Mouse (Mus musculus) bone marrow, adult 2 months (tissue): ENCODE results near the gene Ptger3. TPM values are rescaled to one million over a fixed set of nuclear protein-coding genes. Genes with fewer than 3 reads are reported as not detected.
A peak's percentile ranks its signal among the peaks of the same experiment; 100 is the strongest.

Experiments
- H3K27ac ChIP-seq: fragments of 200-500 bp; 2 replicates; pipeline ENCODE4 v1.5.1; 2012; ENCODE audit warnings: low read depth, mild to moderate bottlenecking, control low read depth, inconsistent platforms, low read length; ENCODE audit not compliant: control insufficient read depth, poor library complexity, insufficient read depth
- H3K4me1 ChIP-seq: fragments of 200-500 bp; 2 replicates; pipeline ENCODE4 v1.6.1; 2011; ENCODE audit warnings: low read length; ENCODE audit not compliant: control insufficient read depth, insufficient read depth
- H3K4me3 ChIP-seq: fragments of 200-500 bp; replicated peaks from 2 replicates; pipeline ENCODE3; 2011; ENCODE audit warnings: mild to moderate bottlenecking, low read depth, low read length, control low read depth; ENCODE audit not compliant: control insufficient read depth
- CTCF ChIP-seq: fragments of 200-500 bp; IDR thresholded peaks from 2 replicates; pipeline ENCODE4 v1.5.1; 2011; ENCODE audit warnings: low read length, control low read depth; ENCODE audit not compliant: control insufficient read depth, insufficient read depth
- POLR2A ChIP-seq: fragments of 200-500 bp; IDR thresholded peaks from 2 replicates; pipeline ENCODE4 v1.6.1; 2011; ENCODE audit warnings: low read depth, mild to moderate bottlenecking, control low read depth, low read length, borderline replicate concordance; ENCODE audit not compliant: control insufficient read depth
- WGBS: fragments of 180-500 bp; shearing (Covaris S2); methylation state at CpG from one replicate; pipeline ENCODE4 v1.1.7; 2018; 5-methylcytosine and 5-hydroxymethylcytosine counted together
- polyA plus RNA-seq: library from polyadenylated mRNA; stranded (reverse); fragments of >200 nt; gene quantifications from 2 replicates; pipeline ENCODE4 v1.2.4, GENCODE M21; 2011; ENCODE audit warnings: low replicate concordance; ENCODE audit not compliant: missing spikeins, insufficient read depth, insufficient read length

Ptger3 gene
- polyA plus RNA-seq, 1 experiment, result 4.8 TPM

DNA sequence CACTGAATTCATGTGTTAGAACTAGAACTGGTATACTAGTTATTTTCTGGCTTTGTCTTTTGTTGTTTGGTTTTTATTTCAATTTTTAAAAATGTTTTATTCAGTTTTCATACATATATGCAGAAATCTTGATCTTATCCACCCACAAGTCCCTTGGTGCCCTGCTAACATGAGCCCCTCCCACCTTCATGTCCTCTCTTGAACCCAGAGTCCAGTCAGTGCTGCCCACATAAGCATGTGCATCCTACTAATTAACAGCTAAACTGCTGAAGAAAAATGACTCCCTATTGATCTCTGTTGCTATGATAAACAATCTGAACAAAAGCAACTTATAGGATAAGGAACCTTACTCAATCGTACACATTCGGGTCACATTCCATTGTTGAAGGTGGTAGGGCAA lies 17.4 kb upstream of the Ptger3 start:
- no peak overlapping the region for H3K4me3 ChIP-seq
- no peak for TF ChIP-seq CTCF
- TF ChIP-seq POLR2A, result no peak
- H3K4me1 ChIP-seq, result no peaks in the 10 kb centered on the region
- H3K27ac ChIP-seq, result no peak overlapping the region
- WGBS, result 93% methylated on average over 2 of the region's 2 CpGs

GRCm38 (mm10) chr3:157549758-157550600 lies 16.7 kb upstream of the Ptger3 start:
- TF ChIP-seq CTCF (no peak), POLR2A (no peak)
- Histone ChIP-seq H3K4me1 (no peaks in the 10 kb centered on the region), H3K4me3 (no peak overlapping the region), H3K27ac (no peak overlapping the region)
- WGBS, result 89% methylated on average over 3 of the region's 3 CpGs

- TF ChIP-seq POLR2A (no peak), CTCF (no peak)
- H3K4me1 ChIP-seq, result no peaks in the 10 kb centered on the region; the same call in 1 of the 2 replicates
- 2% methylated on average over 2 of the region's 2 CpGs for WGBS
- H3K4me3 ChIP-seq, result no peak overlapping the region
- H3K27ac ChIP-seq, result no peak overlapping the region
Observed at GRCm38 (mm10) chr3:157565196-157565595, 1.5 kb upstream of the Ptger3 start.

DNA sequence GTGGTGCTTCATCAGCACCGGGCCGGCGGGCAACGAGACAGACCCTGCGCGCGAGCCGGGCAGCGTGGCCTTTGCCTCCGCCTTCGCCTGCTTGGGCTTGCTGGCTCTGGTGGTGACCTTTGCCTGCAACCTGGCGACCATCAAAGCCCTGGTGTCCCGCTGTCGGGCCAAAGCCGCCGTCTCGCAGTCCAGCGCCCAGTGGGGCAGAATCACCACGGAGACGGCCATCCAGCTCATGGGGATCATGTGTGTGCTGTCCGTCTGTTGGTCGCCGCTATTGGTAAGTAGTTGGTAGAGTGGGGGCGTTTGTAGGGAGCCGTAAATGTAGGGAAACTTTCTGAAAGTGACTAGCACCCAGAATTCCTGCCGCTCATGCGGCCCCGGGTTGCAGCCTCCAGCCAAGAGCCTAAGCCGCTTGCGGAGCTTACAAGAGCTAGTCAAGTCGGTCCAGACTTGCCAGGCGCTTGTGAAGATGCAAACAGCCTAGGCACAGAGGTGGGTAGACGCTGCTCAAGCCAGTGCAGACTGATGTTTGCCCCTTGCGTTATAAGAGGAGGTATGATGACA lies 957 bp downstream of the Ptger3 start:
- WGBS, result 2% methylated on average over 34 of the region's 34 CpGs
- Histone ChIP-seq H3K4me1 (no peaks in the 10 kb centered on the region; the same call in 1 of the 2 replicates), H3K27ac (no peak overlapping the region; the same call in 1 of the 2 replicates), H3K4me3 (peak overlapping the region; percentile 47)
- no peak for TF ChIP-seq POLR2A
- no peak for TF ChIP-seq CTCF

GRCm38 (mm10) chr3:157572011-157572410 lies 5.3 kb downstream of the Ptger3 start:
- Histone ChIP-seq H3K4me1 (peaks cover 6% of the 10 kb centered on the region), H3K27ac (no peak overlapping the region), H3K4me3 (no peak overlapping the region)
- WGBS, result 14% methylated on average over 6 of the region's 6 CpGs
- no peak for TF ChIP-seq POLR2A
- no peak for TF ChIP-seq CTCF

GRCm38 (mm10) chr3:157575441-157576342 lies 9.0 kb downstream of the Ptger3 start:
- Histone ChIP-seq H3K27ac (peak overlapping the region; percentile 66), H3K4me1 (peaks cover 6% of the 10 kb centered on the region), H3K4me3 (no peak overlapping the region)
- WGBS, result 7% methylated on average over 9 of the region's 9 CpGs
- TF ChIP-seq POLR2A, result no peak
- TF ChIP-seq CTCF, result no peak

DNA sequence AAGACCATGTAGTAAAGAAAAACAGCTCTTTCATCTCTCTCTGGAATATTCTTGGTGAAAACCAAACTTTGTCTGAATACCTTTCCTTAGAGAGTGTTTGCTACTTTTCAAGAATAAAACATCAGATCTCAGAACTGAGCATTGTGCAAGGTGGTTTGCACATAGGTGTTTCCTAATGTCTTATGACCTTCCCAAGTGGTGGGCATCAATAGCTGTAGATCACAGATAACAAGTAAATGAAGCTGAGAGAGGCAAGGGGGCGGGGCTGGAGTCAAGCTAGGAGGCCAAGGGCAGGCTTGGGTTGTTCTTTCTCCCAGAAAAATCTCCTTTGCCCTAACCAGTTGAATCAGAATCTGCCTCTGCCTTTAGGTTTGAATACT lies 9.6 kb downstream of the Ptger3 start:
- Histone ChIP-seq H3K4me1 (peaks cover 6% of the 10 kb centered on the region), H3K4me3 (no peak overlapping the region), H3K27ac (no peak overlapping the region)
- no peak for TF ChIP-seq CTCF
- TF ChIP-seq POLR2A, result no peak
- 41% methylated on average over 1 of the region's 1 CpGs for WGBS

- Histone ChIP-seq H3K27ac (no peak overlapping the region), H3K4me3 (no peak overlapping the region), H3K4me1 (peaks cover 7% of the 10 kb centered on the region)
- WGBS, result 4% methylated on average over 1 of the region's 1 CpGs
- TF ChIP-seq POLR2A (no peak), CTCF (no peak)
Observed at GRCm38 (mm10) chr3:157576862-157577261, 10.2 kb downstream of the Ptger3 start.
